Mouse (Mus musculus) cortical plate, adult 2 months (tissue): ENCODE data around the gene Bbs7. TPM values are rescaled to one million over a fixed set of nuclear protein-coding genes. Genes with fewer than 3 reads are reported as not detected.
A peak's percentile ranks its signal among the peaks of the same experiment; 100 is the strongest.
"Not testable (repeated sequence)": the region's sequence is repeated elsewhere in the genome, so short reads cannot be mapped to it uniquely, and the experiment has no call there.

Source experiments
- H3K27ac ChIP-seq: fragments of 200-500 bp; 2 replicates; pipeline ENCODE4 v1.5.1; 2012; ENCODE audit warnings: low read length, control low read depth, inconsistent platforms; ENCODE audit not compliant: insufficient read depth
- H3K4me1 ChIP-seq: fragments of 200-500 bp; 2 replicates; pipeline ENCODE4 v1.6.1; 2011; ENCODE audit warnings: low read length; ENCODE audit not compliant: control insufficient read depth, insufficient read depth
- H3K4me3 ChIP-seq: fragments of 200-500 bp; 2 replicates; pipeline ENCODE4 v1.5.1; 2011; ENCODE audit warnings: mild to moderate bottlenecking, low read length, control low read depth; ENCODE audit not compliant: insufficient read depth
- CTCF ChIP-seq: fragments of 200-500 bp; IDR thresholded peaks from 2 replicates; pipeline ENCODE4 v1.5.1; 2011; ENCODE audit warnings: mild to moderate bottlenecking, control low read depth, low read length; ENCODE audit not compliant: insufficient read depth; ENCODE audit errors: extremely low read depth
- POLR2A ChIP-seq: fragments of 200-500 bp; IDR thresholded peaks from 2 replicates; pipeline ENCODE4 v1.6.1; 2011; ENCODE audit warnings: mild to moderate bottlenecking, low read length, control low read depth; ENCODE audit not compliant: insufficient read depth; ENCODE audit errors: extremely low read depth
- polyA plus RNA-seq: library from polyadenylated mRNA; depleted of rRNA; stranded (reverse); fragments of >200 nt; gene quantifications from 2 replicates; pipeline ENCODE4 v1.2.3, GENCODE M21; 2012; rRNA removed

Bbs7 gene
- polyA plus RNA-seq, result 16.4 and 16.8 TPM in 2 replicates

- TF ChIP-seq POLR2A, result peak; percentile 82
- TF ChIP-seq CTCF, result no peak
- Histone ChIP-seq H3K27ac (peak within 1 kb of the TSS; percentile 66), H3K4me1 (no peaks in the 10 kb centered on the region), H3K4me3 (peak within 1 kb of the TSS; percentile 68)
These were observed at the start of gene Bbs7 for GRCm38 (mm10) chr3:36613202-36613907. Gene Bbs7 (minus strand): TSS chr3:36613477.

- not testable (repeated sequence) for H3K4me3 ChIP-seq, H3K4me1 ChIP-seq, H3K27ac ChIP-seq
These were observed 31.9 kb upstream of the Bbs7 start for GRCm38 (mm10) chr3:36645245-36645559.

- H3K4me3 ChIP-seq, result no peak overlapping the region
- H3K27ac ChIP-seq, result no peak overlapping the region
- TF ChIP-seq CTCF (no peak), POLR2A (no peak)
- 0 out of 2 replicates have a peak, but pooled peaks cover 1% of the 10 kb centered on the region for H3K4me1 ChIP-seq
These were observed 31.4 kb upstream of the Bbs7 start for GRCm38 (mm10) chr3:36644554-36645244.

GRCm38 (mm10) chr3:36643354-36643753 is 30.1 kb upstream of the Bbs7 start:
- H3K4me1 ChIP-seq, result 0 out of 2 replicates have a peak, but pooled peaks cover 1% of the 10 kb centered on the region
- no peak overlapping the region for H3K4me3 ChIP-seq
- TF ChIP-seq POLR2A (no peak), CTCF (no peak)
- H3K27ac ChIP-seq, result no peak overlapping the region

- 0 out of 2 replicates have a peak overlapping the region, but pooled peaks have one; percentile 12 for H3K27ac ChIP-seq
- 0 out of 2 replicates have a peak, but pooled peaks cover 1% of the 10 kb centered on the region for H3K4me1 ChIP-seq
- TF ChIP-seq POLR2A (no peak), CTCF (no peak)
- H3K4me3 ChIP-seq, result no peak overlapping the region
These were observed 29.5 kb upstream of the Bbs7 start for GRCm38 (mm10) chr3:36642736-36643135.

- Histone ChIP-seq H3K4me1 (0 out of 2 replicates have a peak, but pooled peaks cover 1% of the 10 kb centered on the region), H3K27ac (no peak overlapping the region), H3K4me3 (no peak overlapping the region)
- TF ChIP-seq CTCF (peak; percentile 26; the same call in 1 of the 2 replicates), POLR2A (no peak)
These were observed 27.5 kb upstream of the Bbs7 start for GRCm38 (mm10) chr3:36640787-36641186.

- Histone ChIP-seq H3K27ac (no peak overlapping the region), H3K4me3 (no peak overlapping the region), H3K4me1 (no peaks in the 10 kb centered on the region)
- TF ChIP-seq CTCF (peak; percentile 97), POLR2A (no peak)
These were observed 22.2 kb upstream of the Bbs7 start for GRCm38 (mm10) chr3:36635449-36635848.

GRCm38 (mm10) chr3:36626803-36627202 is 13.5 kb upstream of the Bbs7 start:
- Histone ChIP-seq H3K27ac (no peak overlapping the region), H3K4me3 (no peak overlapping the region), H3K4me1 (no peaks in the 10 kb centered on the region)
- TF ChIP-seq CTCF, result no peak
- TF ChIP-seq POLR2A, result no peak

- Histone ChIP-seq H3K27ac (no peak overlapping the region), H3K4me3 (no peak overlapping the region), H3K4me1 (no peaks in the 10 kb centered on the region)
- no peak for TF ChIP-seq POLR2A
- no peak for TF ChIP-seq CTCF
These were observed 4.9 kb upstream of the Bbs7 start for GRCm38 (mm10) chr3:36618181-36618580.

- peak overlapping the region; percentile 26; the same call in 1 of the 2 replicates for H3K27ac ChIP-seq
- TF ChIP-seq POLR2A (no peak), CTCF (no peak)
- H3K4me1 ChIP-seq, result no peaks in the 10 kb centered on the region
- H3K4me3 ChIP-seq, result peak overlapping the region; percentile 68; the same call in 1 of the 2 replicates
These were observed 605 bp upstream of the Bbs7 start for GRCm38 (mm10) chr3:36613908-36614255.
